In genomic region chr6:8508883-8509536, GRCm38 (mm10) we compare ENCODE assay signal across 1 mouse cellular context.
TF ChIP-seq lines count a peak whose summit lies in the region.

No protein-coding gene starts in this region.

TF ChIP-seq in MEL, 35 proteins besides CTCF, POLR2A, EP300 and RAD21 (continued from another document):
- no peak for TF ChIP-seq MAZ (IDR thresholded peaks at IDR 0.05; ENCODE audit: low read depth, low read length)
- peak; percentile 44; the same call in 1 of the 2 replicates for TF ChIP-seq NRF1 (IDR thresholded peaks at IDR 0.05; ENCODE audit: insufficient read depth, low read depth, low read length, poor library complexity, severe bottlenecking)
- peak; percentile 70 for TF ChIP-seq TBP (IDR thresholded peaks at IDR 0.05; ENCODE audit: low read depth, low read length)
TF ChIP-seq in MEL: peak in this region for 12.
